Mouse (Mus musculus): ENCODE data around the gene Bola2. TPM values are rescaled to one million over a fixed set of nuclear protein-coding genes. Genes with fewer than 3 reads are reported as not detected.

Gene Bola2
- polyA plus RNA-seq, 2 experiments: 50.4 to 122 TPM

DNA sequence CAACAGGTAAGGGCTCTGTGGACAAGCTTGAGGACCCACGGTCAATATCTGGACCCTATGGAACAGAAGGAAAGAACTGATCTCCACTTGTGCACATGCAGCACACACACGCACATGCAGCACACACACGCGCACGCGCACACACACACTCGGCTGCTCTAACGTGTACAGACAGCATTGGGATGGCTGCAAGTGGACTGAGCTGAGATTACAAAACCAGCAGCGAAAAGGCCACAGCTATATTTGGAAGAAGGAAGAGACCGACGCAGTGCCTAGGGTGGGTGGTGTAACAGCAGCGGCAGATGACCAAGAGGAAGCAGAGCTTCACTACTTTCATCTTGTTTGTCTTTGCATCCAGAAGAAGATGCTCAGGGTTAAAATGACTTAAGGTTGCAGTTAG lies 50.9 kb downstream of the Bola2 start:
- WGBS: 88% methylated on average over 12 of the region's 12 CpGs
- Histone ChIP-seq H3K4me2 (replicated peaks; ENCODE audit: low read depth, low read length, severe bottlenecking) (no peak overlapping the region), H3K27me3 (ENCODE audit: control insufficient read depth, insufficient read depth, low read length) (no peaks in the 10 kb centered on the region), H3K9ac (ENCODE audit: low read depth, low read length, severe bottlenecking) (no peak overlapping the region), H3K27ac (replicated peaks; ENCODE audit: low read depth, low read length) (no peak overlapping the region), H3K4me3 (replicated peaks; ENCODE audit: low read length) (no peak overlapping the region), H3K9me3 (ENCODE audit: control insufficient read depth, low read length) (no peaks in the 10 kb centered on the region), H3K36me3 (ENCODE audit: control insufficient read depth, insufficient read depth, low read length) (no peaks in the 10 kb centered on the region), H3K4me1 (ENCODE audit: control insufficient read depth, insufficient read depth, low read length) (no peaks in the 10 kb centered on the region)
- no peak for ATAC-seq (ENCODE audit: low FRiP score, low read depth)
- no peak for DNase-seq (ENCODE audit: low spot score)
- no peak for TF ChIP-seq POLR2A (IDR thresholded peaks at IDR 0.05; ENCODE audit: borderline replicate concordance, extremely low read depth, insufficient read depth, insufficient read length)

DNA sequence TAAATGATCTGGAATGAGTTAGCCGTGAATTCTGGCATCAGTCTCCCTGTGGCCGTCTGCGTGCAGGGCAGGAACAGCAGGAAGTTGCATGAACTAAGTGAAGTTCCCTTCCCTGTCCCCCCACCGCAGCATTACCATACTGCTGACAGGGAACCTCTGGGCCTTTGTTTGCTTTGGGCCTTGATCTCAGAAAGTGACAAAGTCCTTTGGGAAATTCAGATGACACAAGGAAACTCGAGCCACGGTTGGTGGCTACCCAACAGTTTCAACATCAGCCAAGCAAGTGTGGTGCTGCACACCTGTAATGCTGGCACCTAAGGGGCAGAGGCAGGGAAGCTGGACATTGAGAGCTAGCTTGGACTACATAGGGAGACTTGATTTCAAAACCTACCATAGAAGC lies 51.6 kb downstream of the Bola2 start:
- no peak overlapping the region for H3K9ac ChIP-seq (ENCODE audit: low read depth, low read length, severe bottlenecking)
- H3K4me2 ChIP-seq (replicated peaks; ENCODE audit: low read depth, low read length, severe bottlenecking): no peak overlapping the region
- no peak overlapping the region for H3K4me3 ChIP-seq (replicated peaks; ENCODE audit: low read length)
- no peak for TF ChIP-seq POLR2A (IDR thresholded peaks at IDR 0.05; ENCODE audit: borderline replicate concordance, extremely low read depth, insufficient read depth, insufficient read length)
- no peaks in the 10 kb centered on the region for H3K36me3 ChIP-seq (ENCODE audit: control insufficient read depth, insufficient read depth, low read length)
- ATAC-seq (ENCODE audit: low FRiP score, low read depth) (no peak), DNase-seq (ENCODE audit: low spot score) (no peak)
- no peak overlapping the region for H3K27ac ChIP-seq (replicated peaks; ENCODE audit: low read depth, low read length)
- 21% methylated on average over 6 of the region's 6 CpGs for WGBS
- H3K9me3 ChIP-seq (ENCODE audit: control insufficient read depth, low read length): no peaks in the 10 kb centered on the region
- H3K4me1 ChIP-seq (ENCODE audit: control insufficient read depth, insufficient read depth, low read length): no peaks in the 10 kb centered on the region
- no peaks in the 10 kb centered on the region for H3K27me3 ChIP-seq (ENCODE audit: control insufficient read depth, insufficient read depth, low read length)

DNA sequence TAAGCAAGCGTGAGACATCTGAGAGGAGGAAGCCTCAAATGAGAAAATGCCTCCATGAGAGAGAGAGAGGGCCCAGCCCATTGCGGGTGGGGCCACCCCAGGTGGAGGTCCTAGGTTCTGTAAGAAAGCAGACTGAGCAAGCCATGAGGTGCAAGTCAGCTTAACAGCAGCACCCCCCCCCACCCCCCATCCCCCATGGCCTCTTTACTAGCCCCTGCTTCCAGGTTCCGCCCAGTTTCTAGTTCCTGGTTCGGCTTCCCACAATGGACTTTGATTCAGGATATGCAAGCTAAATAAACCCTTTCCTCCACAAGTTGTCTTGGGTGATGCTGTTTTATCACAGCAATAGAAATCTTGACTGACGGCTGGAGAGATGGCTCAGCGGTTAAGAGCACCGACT lies 53.6 kb downstream of the Bola2 start:
- Histone ChIP-seq H3K4me1 (ENCODE audit: control insufficient read depth, insufficient read depth, low read length) (no peaks in the 10 kb centered on the region), H3K27me3 (ENCODE audit: control insufficient read depth, insufficient read depth, low read length) (no peaks in the 10 kb centered on the region), H3K27ac (replicated peaks; ENCODE audit: low read depth, low read length) (no peak overlapping the region), H3K36me3 (ENCODE audit: control insufficient read depth, insufficient read depth, low read length) (no peaks in the 10 kb centered on the region), H3K9ac (ENCODE audit: low read depth, low read length, severe bottlenecking) (no peak overlapping the region), H3K4me2 (replicated peaks; ENCODE audit: low read depth, low read length, severe bottlenecking) (no peak overlapping the region), H3K4me3 (replicated peaks; ENCODE audit: low read length) (no peak overlapping the region), H3K9me3 (ENCODE audit: control insufficient read depth, low read length) (no peaks in the 10 kb centered on the region)
- DNase-seq (ENCODE audit: low spot score) (no peak), ATAC-seq (ENCODE audit: low FRiP score, low read depth) (no peak)
- no peak for TF ChIP-seq POLR2A (IDR thresholded peaks at IDR 0.05; ENCODE audit: borderline replicate concordance, extremely low read depth, insufficient read depth, insufficient read length)
- 68% methylated on average over 7 of the region's 7 CpGs for WGBS

Other genes with a start within 250 kb of the Bola2 start
- gene Atp2a1, start 232.3 kb upstream of the Bola2 start, polyA plus RNA-seq (2012; rRNA removed): 89.8 and 106 TPM in 2 replicates
- 93.9 and 131 TPM in 2 replicates for gene Atp2a1, start 232.3 kb upstream of the Bola2 start, polyA plus RNA-seq (2014; fragmentation: Nextera tagmentation; extraction: Ambion mirVana)
- gene Sh2b1, start 220.0 kb upstream of the Bola2 start, polyA plus RNA-seq (2012; rRNA removed): 83.3 and 94.6 TPM in 2 replicates
- 50.2 and 53.7 TPM in 2 replicates for gene Sh2b1, start 220.0 kb upstream of the Bola2 start, polyA plus RNA-seq (2014; fragmentation: Nextera tagmentation; extraction: Ambion mirVana)
- gene Tufm, start 208.0 kb upstream of the Bola2 start, polyA plus RNA-seq (2012; rRNA removed): 109 and 111 TPM in 2 replicates
- gene Tufm, start 208.0 kb upstream of the Bola2 start, polyA plus RNA-seq (2014; fragmentation: Nextera tagmentation; extraction: Ambion mirVana): 125 TPM in 2 replicates
- gene Atxn2l, start 192.0 kb upstream of the Bola2 start, polyA plus RNA-seq (2012; rRNA removed): 170 and 223 TPM in 2 replicates
- 51.4 and 56.2 TPM in 2 replicates for gene Atxn2l, start 192.0 kb upstream of the Bola2 start, polyA plus RNA-seq (2014; fragmentation: Nextera tagmentation; extraction: Ambion mirVana)
- gene Eif3c, start 129.0 kb upstream of the Bola2 start, polyA plus RNA-seq (2012; rRNA removed): 107 and 115 TPM in 2 replicates
- 169 and 171 TPM in 2 replicates for gene Eif3c, start 129.0 kb upstream of the Bola2 start, polyA plus RNA-seq (2014; fragmentation: Nextera tagmentation; extraction: Ambion mirVana)
- gene Apobr, start 110.5 kb upstream of the Bola2 start, polyA plus RNA-seq (2012; rRNA removed): 0.96 and 1.0 TPM in 2 replicates
- 1.1 and 1.5 TPM in 2 replicates for gene Apobr, start 110.5 kb upstream of the Bola2 start, polyA plus RNA-seq (2014; fragmentation: Nextera tagmentation; extraction: Ambion mirVana)
- gene Cln3, start 109.6 kb upstream of the Bola2 start, polyA plus RNA-seq (2012; rRNA removed): 55.4 and 81.7 TPM in 2 replicates
- gene Cln3, start 109.6 kb upstream of the Bola2 start, polyA plus RNA-seq (2014; fragmentation: Nextera tagmentation; extraction: Ambion mirVana): 34.6 and 35.5 TPM in 2 replicates
- gene Il27, start 100.5 kb upstream of the Bola2 start, polyA plus RNA-seq (2012; rRNA removed): not detected in 2 replicates
- not detected in 2 replicates for gene Il27, start 100.5 kb upstream of the Bola2 start, polyA plus RNA-seq (2014; fragmentation: Nextera tagmentation; extraction: Ambion mirVana)
- 5.8 and 11.6 TPM in 2 replicates for gene Nupr1, start 64.5 kb upstream of the Bola2 start, polyA plus RNA-seq (2012; rRNA removed)
- gene Nupr1, start 64.5 kb upstream of the Bola2 start, polyA plus RNA-seq (2014; fragmentation: Nextera tagmentation; extraction: Ambion mirVana): 10.9 and 19.2 TPM in 2 replicates
- 49.8 and 61.6 TPM in 2 replicates for gene Sgf29, start 46.1 kb upstream of the Bola2 start, polyA plus RNA-seq (2012; rRNA removed)
- 56.0 and 64.2 TPM in 2 replicates for gene Sgf29, start 46.1 kb upstream of the Bola2 start, polyA plus RNA-seq (2014; fragmentation: Nextera tagmentation; extraction: Ambion mirVana)
- 6.9 and 7.0 TPM in 2 replicates for gene Sult1a1, start 19.0 kb upstream of the Bola2 start, polyA plus RNA-seq (2012; rRNA removed)
- 10.3 TPM in 2 replicates for gene Sult1a1, start 19.0 kb upstream of the Bola2 start, polyA plus RNA-seq (2014; fragmentation: Nextera tagmentation; extraction: Ambion mirVana)
- 33.2 and 44.0 TPM in 2 replicates for gene Slx1b, start 383 bp downstream of the Bola2 start, polyA plus RNA-seq (2012; rRNA removed)
- gene Slx1b, start 383 bp downstream of the Bola2 start, polyA plus RNA-seq (2014; fragmentation: Nextera tagmentation; extraction: Ambion mirVana): 8.6 and 9.9 TPM in 2 replicates
- gene Coro1a, start 12.4 kb downstream of the Bola2 start, polyA plus RNA-seq (2012; rRNA removed): 33.4 and 45.7 TPM in 2 replicates
- gene Coro1a, start 12.4 kb downstream of the Bola2 start, polyA plus RNA-seq (2014; fragmentation: Nextera tagmentation; extraction: Ambion mirVana): 43.0 and 45.0 TPM in 2 replicates
- gene Mapk3, start 64.2 kb downstream of the Bola2 start, polyA plus RNA-seq (2012; rRNA removed): 134 and 151 TPM in 2 replicates
- 51.0 and 52.4 TPM in 2 replicates for gene Mapk3, start 64.2 kb downstream of the Bola2 start, polyA plus RNA-seq (2014; fragmentation: Nextera tagmentation; extraction: Ambion mirVana)
- 13.6 and 15.0 TPM in 2 replicates for gene Gdpd3, start 70.9 kb downstream of the Bola2 start, polyA plus RNA-seq (2012; rRNA removed)
- 3.2 and 4.3 TPM in 2 replicates for gene Gdpd3, start 70.9 kb downstream of the Bola2 start, polyA plus RNA-seq (2014; fragmentation: Nextera tagmentation; extraction: Ambion mirVana)
- 144 and 202 TPM in 2 replicates for gene Ypel3, start 81.6 kb downstream of the Bola2 start, polyA plus RNA-seq (2012; rRNA removed)
- 131 and 151 TPM in 2 replicates for gene Ypel3, start 81.6 kb downstream of the Bola2 start, polyA plus RNA-seq (2014; fragmentation: Nextera tagmentation; extraction: Ambion mirVana)
- 2.0 and 2.7 TPM in 2 replicates for gene Tbx6, start 86.1 kb downstream of the Bola2 start, polyA plus RNA-seq (2012; rRNA removed)
- 0.29 and 0.41 TPM in 2 replicates for gene Tbx6, start 86.1 kb downstream of the Bola2 start, polyA plus RNA-seq (2014; fragmentation: Nextera tagmentation; extraction: Ambion mirVana)
- 238 and 252 TPM in 2 replicates for gene Ppp4c, start 97.1 kb downstream of the Bola2 start, polyA plus RNA-seq (2012; rRNA removed)
- 268 and 269 TPM in 2 replicates for gene Ppp4c, start 97.1 kb downstream of the Bola2 start, polyA plus RNA-seq (2014; fragmentation: Nextera tagmentation; extraction: Ambion mirVana)
- 1.6 and 2.0 TPM in 2 replicates for gene Fam57b, start 102.3 kb downstream of the Bola2 start, polyA plus RNA-seq (2012; rRNA removed)
- 0.21 and 0.44 TPM in 2 replicates for gene Fam57b, start 102.3 kb downstream of the Bola2 start, polyA plus RNA-seq (2014; fragmentation: Nextera tagmentation; extraction: Ambion mirVana)
- not detected in 2 replicates for gene 4930451I11Rik, start 136.2 kb downstream of the Bola2 start, polyA plus RNA-seq (2012; rRNA removed)
- not detected in 2 replicates for gene 4930451I11Rik, start 136.2 kb downstream of the Bola2 start, polyA plus RNA-seq (2014; fragmentation: Nextera tagmentation; extraction: Ambion mirVana)
- gene Doc2a, start 152.0 kb downstream of the Bola2 start, polyA plus RNA-seq (2012; rRNA removed): 1.3 and 2.8 TPM in 2 replicates
- 0.76 and 0.92 TPM in 2 replicates for gene Doc2a, start 152.0 kb downstream of the Bola2 start, polyA plus RNA-seq (2014; fragmentation: Nextera tagmentation; extraction: Ambion mirVana)
- gene Hirip3, start 166.6 kb downstream of the Bola2 start, polyA plus RNA-seq (2012; rRNA removed): 55.1 and 120 TPM in 2 replicates
- gene Hirip3, start 166.6 kb downstream of the Bola2 start, polyA plus RNA-seq (2014; fragmentation: Nextera tagmentation; extraction: Ambion mirVana): 15.2 and 16.1 TPM in 2 replicates
- 84.3 and 89.8 TPM in 2 replicates for gene Ino80e, start 167.0 kb downstream of the Bola2 start, polyA plus RNA-seq (2012; rRNA removed)
- gene Ino80e, start 167.0 kb downstream of the Bola2 start, polyA plus RNA-seq (2014; fragmentation: Nextera tagmentation; extraction: Ambion mirVana): 86.7 TPM in 2 replicates
- 106 and 121 TPM in 2 replicates for gene Taok2, start 189.3 kb downstream of the Bola2 start, polyA plus RNA-seq (2012; rRNA removed)
- 28.5 and 37.1 TPM in 2 replicates for gene Taok2, start 189.3 kb downstream of the Bola2 start, polyA plus RNA-seq (2014; fragmentation: Nextera tagmentation; extraction: Ambion mirVana)
- 33.2 and 41.6 TPM in 2 replicates for gene Tmem219, start 227.5 kb downstream of the Bola2 start, polyA plus RNA-seq (2012; rRNA removed)
- 31.0 and 33.8 TPM in 2 replicates for gene Tmem219, start 227.5 kb downstream of the Bola2 start, polyA plus RNA-seq (2014; fragmentation: Nextera tagmentation; extraction: Ambion mirVana)
- 21.4 and 24.4 TPM in 2 replicates for gene Kctd13, start 233.5 kb downstream of the Bola2 start, polyA plus RNA-seq (2012; rRNA removed)
- gene Kctd13, start 233.5 kb downstream of the Bola2 start, polyA plus RNA-seq (2014; fragmentation: Nextera tagmentation; extraction: Ambion mirVana): 14.2 and 16.6 TPM in 2 replicates

Data from limb, embryonic 14.5 days (tissue).